Mouse (Mus musculus): ENCODE data around the gene Usp19. TPM values are rescaled to one million over a fixed set of nuclear protein-coding genes. Genes with fewer than 3 reads are reported as not detected.
A peak's percentile ranks its signal among the peaks of the same experiment; 100 is the strongest.

Usp19 gene
- polyA plus RNA-seq, 1 experiment from 2014 or later: 84.2 TPM

DNA sequence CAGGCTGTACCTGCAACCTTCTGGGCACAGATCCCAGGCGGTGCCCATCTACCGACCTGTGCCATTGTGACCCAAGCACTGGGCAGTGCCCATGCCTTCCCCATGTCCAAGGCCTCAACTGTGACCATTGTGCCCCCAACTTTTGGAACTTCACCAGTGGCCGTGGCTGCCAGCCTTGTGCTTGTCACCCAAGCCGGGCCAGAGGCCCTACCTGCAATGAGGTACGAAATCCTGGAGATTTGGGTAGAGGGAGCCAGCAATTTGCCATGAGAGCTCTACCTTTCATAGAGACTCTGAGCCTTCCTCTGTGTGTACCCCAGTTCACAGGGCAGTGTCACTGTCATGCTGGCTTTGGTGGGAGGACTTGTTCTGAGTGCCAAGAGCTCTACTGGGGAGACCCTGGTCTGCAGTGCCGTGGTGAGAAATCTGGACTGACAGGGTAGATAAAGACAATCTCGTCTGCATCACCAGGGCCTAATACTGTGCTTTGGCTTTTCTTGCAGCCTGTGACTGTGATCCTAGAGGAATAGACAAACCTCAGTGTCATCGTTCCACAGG, 3.4 kb upstream of the Usp19 start:
- Histone ChIP-seq H3K4me1 (replicated peaks) (peaks cover 20% of the 10 kb centered on the region), H3K4me2 (no peak overlapping the region), H3K4me3 (no peak overlapping the region), H3K27me3 (replicated peaks) (no peaks in the 10 kb centered on the region), H3K27ac (ENCODE audit: poor library complexity, severe bottlenecking) (no peak overlapping the region), H3K9me3 (replicated peaks) (no peaks in the 10 kb centered on the region), H3K36me3 (peaks cover 80% of the 10 kb centered on the region), H3K9ac (no peak overlapping the region)
- WGBS: 91% methylated on average over 8 of the region's 8 CpGs
- ATAC-seq (ENCODE audit: insufficient number of reproducible peaks, low FRiP score): no peak

DNA sequence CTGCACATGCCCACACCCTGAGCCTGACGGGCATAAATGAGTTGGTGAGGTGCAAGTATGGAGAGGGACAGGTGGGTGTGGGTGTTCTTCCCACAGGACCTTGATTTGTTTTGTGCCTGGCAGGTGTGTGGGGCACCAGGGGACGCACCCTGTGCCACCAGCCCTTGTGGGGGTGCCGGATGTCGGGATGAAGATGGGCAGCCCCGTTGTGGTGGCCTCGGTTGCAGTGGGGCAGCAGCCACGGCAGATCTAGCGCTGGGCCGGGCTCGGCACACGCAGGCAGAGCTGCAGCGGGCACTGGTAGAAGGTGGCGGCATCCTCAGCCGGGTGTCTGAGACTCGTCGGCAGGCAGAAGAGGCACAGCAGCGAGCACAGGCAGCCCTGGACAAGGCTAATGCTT, 2.0 kb upstream of the Usp19 start:
- no peaks in the 10 kb centered on the region for H3K9me3 ChIP-seq (replicated peaks)
- H3K9ac ChIP-seq: no peak overlapping the region
- H3K36me3 ChIP-seq: peaks cover 80% of the 10 kb centered on the region
- no peak for ATAC-seq (ENCODE audit: insufficient number of reproducible peaks, low FRiP score)
- no peak overlapping the region for H3K4me3 ChIP-seq
- peaks cover 26% of the 10 kb centered on the region for H3K4me1 ChIP-seq (replicated peaks)
- 93% methylated on average over 17 of the region's 17 CpGs for WGBS
- H3K27me3 ChIP-seq (replicated peaks): no peaks in the 10 kb centered on the region
- no peak overlapping the region for H3K4me2 ChIP-seq
- H3K27ac ChIP-seq (ENCODE audit: poor library complexity, severe bottlenecking): no peak overlapping the region

- Histone ChIP-seq H3K9ac (no peak overlapping the region), H3K4me3 (no peak overlapping the region), H3K27me3 (replicated peaks) (no peaks in the 10 kb centered on the region), H3K36me3 (peaks cover 80% of the 10 kb centered on the region), H3K27ac (ENCODE audit: poor library complexity, severe bottlenecking) (no peak overlapping the region), H3K4me1 (replicated peaks) (peaks cover 26% of the 10 kb centered on the region), H3K9me3 (replicated peaks) (no peaks in the 10 kb centered on the region), H3K4me2 (no peak overlapping the region)
- no peak for ATAC-seq (ENCODE audit: insufficient number of reproducible peaks, low FRiP score)
- WGBS: 94% methylated on average over 20 of the region's 20 CpGs
Measured at GRCm38 (mm10) chr9:108489215-108489614, 1.2 kb upstream of the Usp19 start.

DNA sequence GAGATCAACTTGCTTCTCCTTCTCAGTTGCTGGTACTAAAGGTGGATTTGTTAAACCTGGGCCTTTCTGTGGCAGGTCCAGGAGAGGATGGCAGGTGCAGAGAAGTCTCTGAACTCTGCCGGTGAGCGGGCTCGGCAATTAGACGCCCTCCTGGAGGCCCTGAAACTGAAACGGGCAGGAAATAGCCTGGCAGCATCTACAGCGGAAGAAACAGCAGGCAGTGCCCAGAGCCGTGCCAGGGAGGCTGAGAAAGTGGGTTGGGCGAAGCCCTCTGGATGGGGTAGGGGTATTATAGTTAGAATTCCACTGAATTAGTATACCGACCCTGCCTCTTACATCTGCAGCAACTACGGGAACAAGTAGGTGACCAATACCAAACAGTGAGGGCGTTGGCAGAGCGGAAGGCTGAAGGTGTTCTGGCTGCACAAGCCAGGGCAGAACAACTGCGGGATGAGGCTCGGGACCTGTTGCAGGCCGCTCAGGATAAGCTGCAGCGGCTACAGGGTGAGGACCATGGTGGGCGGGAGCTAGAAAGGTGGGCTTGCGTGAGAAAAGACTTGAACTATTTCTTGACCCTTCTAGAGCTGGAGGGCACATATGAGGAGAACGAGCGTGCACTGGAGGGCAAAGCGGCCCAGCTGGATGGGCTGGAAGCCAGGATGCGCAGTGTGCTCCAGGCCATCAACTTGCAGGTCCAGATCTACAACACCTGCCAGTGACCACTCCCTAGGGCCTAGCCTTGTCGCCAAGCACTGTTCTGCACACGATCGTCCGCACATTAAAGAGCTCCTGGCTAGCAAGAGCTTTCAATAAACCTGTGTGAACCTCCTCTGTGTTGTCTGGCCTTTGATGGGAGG, 472 bp upstream of the Usp19 start:
- no peaks in the 10 kb centered on the region for H3K27me3 ChIP-seq (replicated peaks)
- H3K9ac ChIP-seq: peak overlapping the region; percentile 99
- peaks cover 81% of the 10 kb centered on the region for H3K36me3 ChIP-seq
- H3K4me3 ChIP-seq: peak overlapping the region; percentile 97
- H3K9me3 ChIP-seq (replicated peaks): no peaks in the 10 kb centered on the region
- H3K27ac ChIP-seq (ENCODE audit: poor library complexity, severe bottlenecking): peak overlapping the region; percentile 98
- ATAC-seq (ENCODE audit: insufficient number of reproducible peaks, low FRiP score): 0 out of 2 replicates have a peak, but pooled peaks have one; percentile 0
- H3K4me1 ChIP-seq (replicated peaks): peaks cover 26% of the 10 kb centered on the region
- 66% methylated on average over 26 of the region's 26 CpGs for WGBS
- H3K4me2 ChIP-seq: peak overlapping the region; percentile 93

GRCm38 (mm10) chr9:108491286-108491580, 831 bp downstream of the Usp19 start:
- ATAC-seq (ENCODE audit: insufficient number of reproducible peaks, low FRiP score): no peak
- Histone ChIP-seq H3K36me3 (peaks cover 81% of the 10 kb centered on the region), H3K4me3 (peak overlapping the region; percentile 97), H3K9ac (peak overlapping the region; percentile 99), H3K27ac (ENCODE audit: poor library complexity, severe bottlenecking) (peak overlapping the region; percentile 98), H3K27me3 (replicated peaks) (no peaks in the 10 kb centered on the region), H3K4me1 (replicated peaks) (peaks cover 26% of the 10 kb centered on the region), H3K4me2 (peak overlapping the region; percentile 93), H3K9me3 (replicated peaks) (no peaks in the 10 kb centered on the region)
- WGBS: 4% methylated on average over 12 of the region's 12 CpGs

DNA sequence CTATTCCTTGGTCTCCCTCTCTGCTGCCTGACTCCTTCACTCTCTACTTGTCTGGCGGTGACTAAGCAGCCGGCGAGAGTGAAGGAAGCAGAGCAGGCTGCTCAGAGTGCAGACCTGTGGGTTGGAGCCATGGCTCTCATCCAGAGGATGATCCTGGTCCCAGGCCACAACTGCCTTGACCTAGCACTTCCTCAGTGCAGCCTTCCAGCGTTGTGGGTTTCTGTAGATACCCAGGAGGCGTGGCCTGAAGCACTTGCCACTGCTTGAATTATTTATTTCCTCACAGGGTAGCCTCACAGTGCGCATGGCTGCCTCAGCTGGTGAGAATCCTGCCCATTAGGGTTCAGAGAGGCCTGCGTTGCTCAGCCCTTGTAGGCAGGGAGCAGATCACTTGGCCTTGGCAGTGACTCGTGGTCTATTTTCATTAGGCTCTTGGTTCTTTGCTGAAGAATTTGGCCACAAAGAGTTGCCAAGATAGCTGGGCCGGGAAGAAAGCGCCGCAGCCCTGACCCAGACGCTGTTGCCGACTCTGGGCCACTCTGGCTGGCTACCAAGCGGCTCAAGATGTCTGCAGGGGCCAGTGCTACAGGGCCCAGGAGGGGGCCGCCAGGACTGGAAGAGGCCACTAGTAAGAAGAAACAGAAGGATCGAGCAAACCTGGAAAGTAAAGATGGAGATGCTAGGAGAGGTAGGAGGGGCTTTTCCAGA, 1.8 kb downstream of the Usp19 start:
- 80% methylated on average over 16 of the region's 16 CpGs for WGBS
- Histone ChIP-seq H3K27me3 (replicated peaks) (no peaks in the 10 kb centered on the region), H3K27ac (ENCODE audit: poor library complexity, severe bottlenecking) (peak overlapping the region; percentile 3; the same call in 1 of the 2 replicates), H3K9me3 (replicated peaks) (no peaks in the 10 kb centered on the region), H3K9ac (peak overlapping the region; percentile 99), H3K4me3 (peak overlapping the region; percentile 97), H3K4me1 (replicated peaks) (peaks cover 26% of the 10 kb centered on the region), H3K36me3 (peaks cover 81% of the 10 kb centered on the region), H3K4me2 (peak overlapping the region; percentile 93)
- no peak for ATAC-seq (ENCODE audit: insufficient number of reproducible peaks, low FRiP score)

- H3K9ac ChIP-seq: no peak overlapping the region
- no peak overlapping the region for H3K27ac ChIP-seq (ENCODE audit: poor library complexity, severe bottlenecking)
- H3K36me3 ChIP-seq: peaks cover 81% of the 10 kb centered on the region
- no peak for ATAC-seq (ENCODE audit: insufficient number of reproducible peaks, low FRiP score)
- no peaks in the 10 kb centered on the region for H3K27me3 ChIP-seq (replicated peaks)
- H3K4me3 ChIP-seq: no peak overlapping the region
- 95% methylated on average over 8 of the region's 8 CpGs for WGBS
- no peaks in the 10 kb centered on the region for H3K9me3 ChIP-seq (replicated peaks)
- H3K4me2 ChIP-seq: no peak overlapping the region
- H3K4me1 ChIP-seq (replicated peaks): peaks cover 26% of the 10 kb centered on the region
Measured at GRCm38 (mm10) chr9:108493246-108493645, 2.8 kb downstream of the Usp19 start.

GRCm38 (mm10) chr9:108494146-108494825, 3.9 kb downstream of the Usp19 start:
- H3K9ac ChIP-seq: no peak overlapping the region
- H3K4me2 ChIP-seq: no peak overlapping the region
- H3K4me3 ChIP-seq: no peak overlapping the region
- peaks cover 25% of the 10 kb centered on the region for H3K4me1 ChIP-seq (replicated peaks)
- H3K27ac ChIP-seq (ENCODE audit: poor library complexity, severe bottlenecking): no peak overlapping the region
- no peaks in the 10 kb centered on the region for H3K27me3 ChIP-seq (replicated peaks)
- no peaks in the 10 kb centered on the region for H3K9me3 ChIP-seq (replicated peaks)
- ATAC-seq (ENCODE audit: insufficient number of reproducible peaks, low FRiP score): no peak
- WGBS: 95% methylated on average over 19 of the region's 19 CpGs
- H3K36me3 ChIP-seq: peaks cover 81% of the 10 kb centered on the region

DNA sequence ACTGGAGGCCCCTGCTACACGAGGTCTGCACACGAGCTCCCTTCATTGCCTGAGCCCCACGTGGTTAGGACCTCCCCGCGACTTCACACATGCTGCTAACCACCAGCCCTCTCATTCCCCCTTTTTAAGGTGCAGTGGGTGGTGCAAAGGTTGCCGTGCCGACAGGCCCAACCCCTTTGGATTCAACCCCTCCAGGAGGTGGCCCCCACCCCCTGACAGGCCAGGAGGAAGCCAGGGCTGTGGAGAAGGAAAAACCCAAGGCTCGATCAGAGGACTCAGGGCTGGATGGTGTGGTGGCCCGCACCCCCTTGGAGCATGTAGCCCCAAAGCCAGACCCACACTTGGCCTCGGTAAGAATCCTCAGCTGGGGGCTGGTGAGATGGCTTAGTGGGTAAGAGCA, 4.5 kb downstream of the Usp19 start:
- Histone ChIP-seq H3K4me3 (no peak overlapping the region), H3K9ac (no peak overlapping the region), H3K4me2 (no peak overlapping the region), H3K9me3 (replicated peaks) (no peaks in the 10 kb centered on the region), H3K27ac (ENCODE audit: poor library complexity, severe bottlenecking) (no peak overlapping the region), H3K4me1 (replicated peaks) (peaks cover 19% of the 10 kb centered on the region), H3K27me3 (replicated peaks) (no peaks in the 10 kb centered on the region), H3K36me3 (peaks cover 81% of the 10 kb centered on the region)
- ATAC-seq (ENCODE audit: insufficient number of reproducible peaks, low FRiP score): no peak
- 81% methylated on average over 10 of the region's 10 CpGs for WGBS

DNA sequence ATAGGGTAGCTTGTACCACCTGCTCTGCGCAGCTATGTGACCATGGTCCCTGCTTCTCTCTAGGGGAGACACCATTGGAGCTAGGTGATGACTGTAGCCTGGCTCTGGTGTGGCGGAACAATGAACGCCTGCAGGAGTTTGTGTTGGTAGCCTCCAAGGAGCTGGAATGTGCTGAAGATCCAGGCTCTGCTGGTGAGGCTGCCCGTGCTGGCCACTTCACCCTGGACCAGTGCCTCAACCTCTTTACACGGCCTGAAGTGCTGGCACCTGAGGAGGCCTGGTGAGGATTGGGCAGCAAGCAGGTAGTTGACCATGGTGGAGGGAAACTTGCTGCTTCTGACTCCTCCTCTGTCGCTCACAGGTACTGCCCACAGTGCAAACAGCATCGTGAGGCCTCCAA, 8.8 kb downstream of the Usp19 start:
- ATAC-seq (ENCODE audit: insufficient number of reproducible peaks, low FRiP score): no peak
- no peaks in the 10 kb centered on the region for H3K9me3 ChIP-seq (replicated peaks)
- no peaks in the 10 kb centered on the region for H3K4me1 ChIP-seq (replicated peaks)
- no peaks in the 10 kb centered on the region for H3K27me3 ChIP-seq (replicated peaks)
- H3K4me3 ChIP-seq: no peak overlapping the region
- H3K9ac ChIP-seq: no peak overlapping the region
- WGBS: 93% methylated on average over 7 of the region's 7 CpGs
- no peak overlapping the region for H3K4me2 ChIP-seq
- H3K36me3 ChIP-seq: peaks cover 94% of the 10 kb centered on the region
- no peak overlapping the region for H3K27ac ChIP-seq (ENCODE audit: poor library complexity, severe bottlenecking)

GRCm38 (mm10) chr9:108499943-108500342, 9.5 kb downstream of the Usp19 start:
- H3K4me1 ChIP-seq (replicated peaks): no peaks in the 10 kb centered on the region
- H3K4me3 ChIP-seq: no peak overlapping the region
- H3K9ac ChIP-seq: no peak overlapping the region
- peaks cover 87% of the 10 kb centered on the region for H3K36me3 ChIP-seq
- no peak overlapping the region for H3K4me2 ChIP-seq
- no peak overlapping the region for H3K27ac ChIP-seq (ENCODE audit: poor library complexity, severe bottlenecking)
- no peaks in the 10 kb centered on the region for H3K27me3 ChIP-seq (replicated peaks)
- H3K9me3 ChIP-seq (replicated peaks): no peaks in the 10 kb centered on the region
- no peak for ATAC-seq (ENCODE audit: insufficient number of reproducible peaks, low FRiP score)
- 86% methylated on average over 15 of the region's 15 CpGs for WGBS

Measured in heart, embryonic 12.5 days (tissue).